Mouse (Mus musculus) G1E (cell line): ENCODE results near the gene Ccl2.

Experiments
- CTCF ChIP-seq: IDR thresholded peaks from 2 replicates; pipeline ENCODE4 v1.5.1; 2012; ENCODE audit warnings: low read depth, low read length, inconsistent platforms, mixed read lengths
- GATA1 ChIP-seq: IDR thresholded peaks from 2 replicates; pipeline ENCODE4 v1.6.1; 2012; ENCODE audit warnings: borderline replicate concordance, low read length, inconsistent platforms, mixed read lengths
- POLR2AphosphoS5 ChIP-seq: IDR thresholded peaks from 2 replicates; pipeline ENCODE4 v1.6.1; 2012; ENCODE audit warnings: low read depth, low read length, inconsistent platforms; ENCODE audit not compliant: insufficient replicate concordance
- TAL1 ChIP-seq: conservative IDR thresholded peaks from 2 replicates; pipeline ENCODE4 v1.6.1; 2012; ENCODE audit warnings: low read depth, low read length, inconsistent platforms, mixed read lengths

- TF ChIP-seq CTCF (no peak), GATA1 (no peak), TAL1 (no peak), POLR2AphosphoS5 (no peak)
Measured at GRCm38 (mm10) chr11:82038535-82038934, 3.2 kb downstream of the Ccl2 start, which contains the start of gene Gm17268.
